Mouse (Mus musculus) midbrain, embryonic 11.5 days (tissue): ENCODE results near the gene Ldhb. TPM values are rescaled to one million over a fixed set of nuclear protein-coding genes. Genes with fewer than 3 reads are reported as not detected.

Experiments
- ATAC-seq: fragments of 200-750 bp; cut with Nextera tagmentation; 2 replicates; pipeline ENCODE4 v1.8.0; 2017; ENCODE audit warnings: moderate TSS enrichment, moderate library complexity; ENCODE audit not compliant: low FRiP score
- DNase-seq: peaks from one replicate; pipeline ENCODE4 v3.0.0; 2015; ENCODE audit warnings: low spot score; ENCODE audit errors: missing footprints
- H3K27ac ChIP-seq: fragments of 300-500 bp; sonication (generic); 2 replicates; pipeline ENCODE4 v1.5.1; 2014; ENCODE audit warnings: low read depth, low read length
- H3K27me3 ChIP-seq: fragments of 300-500 bp; sonication (generic); 2 replicates; pipeline ENCODE4 v1.6.1; 2014; ENCODE audit warnings: mild to moderate bottlenecking, low read length, moderate library complexity, mixed read lengths; ENCODE audit not compliant: control insufficient read depth, insufficient read depth
- H3K36me3 ChIP-seq: fragments of 300-500 bp; sonication (generic); 2 replicates; pipeline ENCODE4 v1.6.1; 2014; ENCODE audit warnings: mild to moderate bottlenecking, low read length, moderate library complexity, mixed read lengths; ENCODE audit not compliant: control insufficient read depth, insufficient read depth
- H3K4me1 ChIP-seq: fragments of 300-500 bp; sonication (generic); 2 replicates; pipeline ENCODE4 v1.6.1; 2014; ENCODE audit warnings: low read length; ENCODE audit not compliant: control insufficient read depth, insufficient read depth
- H3K4me2 ChIP-seq: fragments of 300-500 bp; sonication (generic); 2 replicates; pipeline ENCODE4 v1.6.1; 2014; ENCODE audit warnings: mild to moderate bottlenecking, moderate library complexity
- H3K4me3 ChIP-seq: fragments of 300-500 bp; sonication (generic); 2 replicates; pipeline ENCODE4 v1.5.1; 2014; ENCODE audit warnings: low read depth, low read length
- H3K9ac ChIP-seq: fragments of 300-500 bp; sonication (generic); 2 replicates; pipeline ENCODE4 v1.6.1; 2014; ENCODE audit warnings: low read length
- H3K9me3 ChIP-seq: fragments of 300-500 bp; sonication (generic); 2 replicates; pipeline ENCODE4 v1.6.1; 2016; ENCODE audit warnings: low read length; ENCODE audit not compliant: control insufficient read depth
- WGBS: fragments of 180-500 bp; shearing (Covaris S2); extraction: QIAGEN DNeasy Blood & Tissue Kit; methylation state at CpG from one replicate; pipeline ENCODE4 v1.1.7; 2014; 5-methylcytosine and 5-hydroxymethylcytosine counted together
- polyA plus RNA-seq: library from polyadenylated mRNA; unstranded; fragments of >200 nt; fragmentation: Nextera tagmentation; extraction: Ambion mirVana; gene quantifications from 2 replicates; pipeline ENCODE4 v1.2.1, GENCODE M21; 2014

Ldhb gene
- polyA plus RNA-seq, 1 experiment from 2014 or later = 385 TPM

DNA sequence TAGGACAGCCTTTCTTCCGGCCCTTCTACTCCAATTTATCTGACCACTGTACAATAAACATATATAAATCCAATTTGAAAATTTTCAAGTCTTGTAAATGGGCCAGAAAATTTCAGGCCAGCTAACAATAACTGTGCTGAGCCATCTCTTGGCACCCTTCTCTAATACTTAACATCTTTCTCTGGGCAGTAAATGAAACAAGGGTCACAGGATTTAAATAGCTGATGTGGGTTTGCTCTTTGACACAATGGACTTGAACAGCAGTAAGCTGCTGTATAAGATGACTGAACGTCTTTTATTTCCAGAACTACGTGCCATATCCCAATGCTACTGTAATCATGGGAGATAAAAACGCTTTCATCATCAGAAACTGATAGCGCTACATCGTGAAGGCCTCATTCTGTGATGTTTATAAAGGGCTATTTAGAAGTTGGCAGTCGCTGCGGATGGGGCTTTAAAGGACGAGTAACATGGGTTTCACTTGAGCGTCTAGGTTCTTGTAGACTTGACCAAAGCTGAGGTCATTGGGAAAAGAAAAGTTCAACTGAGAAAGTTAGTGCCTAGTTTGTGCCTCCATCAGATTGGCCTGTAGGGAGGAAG lies 32.9 kb upstream of the Ldhb start:
- H3K4me3 ChIP-seq = no peak overlapping the region
- ATAC-seq (no peak), DNase-seq (no peak)
- no peaks in the 10 kb centered on the region for H3K36me3 ChIP-seq
- no peaks in the 10 kb centered on the region for H3K4me1 ChIP-seq
- no peaks in the 10 kb centered on the region for H3K9me3 ChIP-seq
- no peak overlapping the region for H3K27ac ChIP-seq
- WGBS = 92% methylated on average over 10 of the region's 10 CpGs
- no peak overlapping the region for H3K9ac ChIP-seq
- no peaks in the 10 kb centered on the region for H3K27me3 ChIP-seq
- no peak overlapping the region for H3K4me2 ChIP-seq

DNA sequence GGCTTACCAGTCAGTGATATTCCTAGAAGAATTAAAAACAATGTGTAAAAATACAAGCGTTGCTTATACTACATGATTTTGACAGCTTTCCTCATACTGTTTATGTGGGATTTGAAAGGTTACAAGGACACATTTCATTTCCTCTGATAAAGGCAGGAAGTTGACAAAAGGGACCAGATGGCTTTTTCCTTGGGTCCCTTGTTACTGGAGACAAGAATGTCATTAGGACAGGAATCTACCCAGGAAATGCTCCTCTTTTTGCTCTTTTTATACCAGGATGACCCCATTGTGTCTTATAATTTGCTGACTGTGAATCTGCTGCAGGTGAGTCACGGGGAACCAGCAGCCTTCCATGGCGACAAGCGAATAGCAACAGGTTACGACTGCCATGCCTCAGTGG lies 32.4 kb upstream of the Ldhb start:
- Histone ChIP-seq H3K27ac (no peak overlapping the region), H3K9ac (no peak overlapping the region), H3K27me3 (no peaks in the 10 kb centered on the region), H3K4me1 (no peaks in the 10 kb centered on the region), H3K4me3 (no peak overlapping the region), H3K9me3 (no peaks in the 10 kb centered on the region), H3K36me3 (no peaks in the 10 kb centered on the region), H3K4me2 (no peak overlapping the region)
- no peak for ATAC-seq
- 83% methylated on average over 5 of the region's 5 CpGs for WGBS
- no peak for DNase-seq

DNA sequence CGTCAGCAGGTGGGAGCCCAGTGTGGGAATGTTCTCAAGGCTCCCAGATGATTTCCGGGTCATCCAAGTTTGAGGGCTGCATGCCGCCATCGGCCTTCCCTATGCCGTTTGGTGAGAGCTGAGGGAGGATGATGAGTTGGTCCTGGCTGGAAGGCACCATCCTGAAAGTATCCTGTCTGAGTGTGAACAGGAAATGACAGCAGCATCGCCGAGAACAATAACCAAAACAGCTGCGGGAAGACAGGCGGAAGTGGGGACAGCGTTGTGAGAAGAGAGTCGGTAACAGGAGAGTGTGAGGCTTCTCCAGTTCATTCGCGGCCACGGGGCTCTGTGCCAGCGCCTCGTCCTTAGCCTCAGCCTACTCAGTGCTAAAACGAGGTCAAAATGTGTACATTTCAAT lies 30.7 kb upstream of the Ldhb start:
- Histone ChIP-seq H3K4me2 (no peak overlapping the region), H3K4me3 (no peak overlapping the region), H3K27me3 (no peaks in the 10 kb centered on the region), H3K4me1 (no peaks in the 10 kb centered on the region), H3K36me3 (no peaks in the 10 kb centered on the region), H3K9ac (no peak overlapping the region), H3K9me3 (no peaks in the 10 kb centered on the region), H3K27ac (no peak overlapping the region)
- no peak for DNase-seq
- WGBS = 90% methylated on average over 17 of the region's 17 CpGs
- ATAC-seq = no peak

DNA sequence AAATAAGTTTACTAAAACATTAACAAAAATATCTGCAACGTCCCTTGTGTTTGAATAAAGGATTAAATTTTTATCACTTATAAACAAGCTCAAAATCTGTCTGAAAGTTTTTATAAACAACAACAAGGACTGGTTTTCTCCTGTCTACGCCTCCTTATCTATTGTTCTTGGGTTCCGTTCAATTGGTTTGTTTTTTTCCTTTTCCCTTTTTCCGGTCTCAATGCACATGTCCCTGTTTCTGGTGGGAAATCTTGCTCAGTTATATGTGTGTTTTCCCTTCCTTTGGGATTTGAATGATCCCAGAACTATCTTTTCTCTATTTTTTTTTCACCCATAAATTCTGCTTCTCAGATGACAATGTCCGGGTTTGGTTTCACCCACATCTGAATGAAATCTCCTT lies 25.7 kb upstream of the Ldhb start:
- no peak overlapping the region for H3K9ac ChIP-seq
- DNase-seq (no peak), ATAC-seq (no peak)
- H3K4me1 ChIP-seq = no peaks in the 10 kb centered on the region
- no peak overlapping the region for H3K4me2 ChIP-seq
- 87% methylated on average over 5 of the region's 5 CpGs for WGBS
- H3K9me3 ChIP-seq = no peaks in the 10 kb centered on the region
- no peaks in the 10 kb centered on the region for H3K36me3 ChIP-seq
- no peak overlapping the region for H3K27ac ChIP-seq
- no peaks in the 10 kb centered on the region for H3K27me3 ChIP-seq
- H3K4me3 ChIP-seq = no peak overlapping the region

DNA sequence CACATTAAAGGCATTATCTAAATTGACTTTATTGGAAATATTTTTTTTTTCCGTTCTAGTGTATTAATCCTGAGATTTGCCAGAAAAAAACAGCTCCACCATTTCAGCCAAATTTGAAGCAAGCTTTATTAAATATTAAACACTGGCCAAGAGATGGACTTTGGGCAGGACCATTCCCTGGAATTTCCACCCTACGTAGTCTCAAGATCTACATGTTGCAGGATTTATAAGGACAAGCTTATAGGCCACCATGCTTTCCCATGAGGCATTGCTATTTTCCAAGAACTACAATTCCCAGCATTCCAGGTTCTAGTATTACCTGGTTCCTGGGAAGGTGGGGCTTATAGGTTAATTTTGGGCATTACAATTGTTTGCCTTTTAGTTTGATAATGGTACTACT lies 24.9 kb upstream of the Ldhb start:
- Histone ChIP-seq H3K4me3 (no peak overlapping the region), H3K36me3 (no peaks in the 10 kb centered on the region), H3K9me3 (no peaks in the 10 kb centered on the region), H3K27ac (no peak overlapping the region), H3K4me1 (no peaks in the 10 kb centered on the region), H3K4me2 (no peak overlapping the region), H3K27me3 (no peaks in the 10 kb centered on the region), H3K9ac (no peak overlapping the region)
- WGBS = 91% methylated on average over 2 of the region's 2 CpGs
- ATAC-seq (no peak), DNase-seq (no peak)

DNA sequence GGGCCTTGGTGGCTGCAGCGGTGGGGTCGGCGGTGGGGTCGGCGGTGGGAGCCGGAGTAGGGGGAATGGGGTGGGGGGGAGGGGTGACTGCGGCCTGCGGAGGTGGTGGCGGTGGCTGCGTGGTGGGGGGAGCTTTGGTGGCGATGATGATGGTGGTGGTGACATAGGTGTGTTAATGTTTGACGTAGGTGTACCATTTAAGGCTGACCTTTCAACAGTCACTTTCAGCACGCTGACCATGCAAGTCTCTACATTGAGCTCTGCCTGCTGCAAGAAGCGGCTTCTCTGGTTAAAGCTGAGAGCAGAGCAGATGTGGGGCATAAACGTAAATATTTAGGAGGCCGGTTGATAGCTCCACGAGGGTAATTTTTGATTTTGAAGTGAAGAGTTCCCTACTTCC lies 24.4 kb upstream of the Ldhb start:
- no peak overlapping the region for H3K4me3 ChIP-seq
- ATAC-seq = no peak
- no peak overlapping the region for H3K27ac ChIP-seq
- H3K36me3 ChIP-seq = no peaks in the 10 kb centered on the region
- no peaks in the 10 kb centered on the region for H3K27me3 ChIP-seq
- 92% methylated on average over 17 of the region's 17 CpGs for WGBS
- H3K4me2 ChIP-seq = no peak overlapping the region
- no peak overlapping the region for H3K9ac ChIP-seq
- H3K4me1 ChIP-seq = no peaks in the 10 kb centered on the region
- H3K9me3 ChIP-seq = no peaks in the 10 kb centered on the region
- DNase-seq = no peak

DNA sequence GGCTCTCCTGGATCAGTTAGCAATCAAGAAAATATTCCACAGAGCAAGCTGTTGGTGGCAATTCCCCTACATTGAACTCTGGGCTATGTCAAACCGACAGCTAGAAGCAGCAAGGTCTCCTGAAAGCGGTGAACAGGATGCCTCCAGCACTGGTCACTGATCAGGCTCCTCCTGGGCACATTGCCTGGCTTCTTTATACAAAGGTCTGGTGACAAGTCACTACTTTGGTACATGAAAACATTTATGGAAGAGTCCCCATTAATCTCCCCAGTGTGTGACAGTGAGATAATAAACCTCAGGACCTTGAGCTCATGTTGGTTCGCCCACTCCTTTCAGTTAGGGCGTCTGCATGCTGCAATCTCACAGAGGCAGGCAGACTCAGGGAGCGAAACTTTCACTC lies 22.6 kb upstream of the Ldhb start:
- peak; percentile 65 for DNase-seq
- H3K27me3 ChIP-seq = no peaks in the 10 kb centered on the region
- H3K4me3 ChIP-seq = no peak overlapping the region
- no peaks in the 10 kb centered on the region for H3K9me3 ChIP-seq
- no peak overlapping the region for H3K27ac ChIP-seq
- no peak overlapping the region for H3K4me2 ChIP-seq
- no peak for ATAC-seq
- H3K9ac ChIP-seq = no peak overlapping the region
- WGBS = 84% methylated on average over 5 of the region's 5 CpGs
- H3K36me3 ChIP-seq = no peaks in the 10 kb centered on the region
- H3K4me1 ChIP-seq = no peaks in the 10 kb centered on the region

DNA sequence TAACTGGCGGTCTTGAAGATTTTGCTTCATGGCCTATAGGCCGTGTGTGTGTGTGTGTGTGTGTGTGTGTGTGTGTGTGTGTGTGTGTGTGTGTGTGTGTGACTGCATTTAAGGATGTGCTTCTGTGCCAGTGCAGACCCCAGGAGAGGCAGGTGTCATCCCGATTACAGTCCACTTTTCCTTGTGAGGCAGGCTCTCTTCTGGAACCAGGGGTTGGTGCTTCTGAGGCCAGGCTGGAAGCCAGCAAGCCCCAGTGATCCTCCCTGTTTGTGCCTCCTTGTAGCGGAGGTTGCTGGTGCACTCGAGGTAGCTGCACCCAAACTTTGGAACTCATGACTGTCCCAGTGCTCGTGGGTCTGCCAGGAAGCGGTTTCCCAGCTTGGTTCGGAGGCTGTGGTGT lies 21.9 kb upstream of the Ldhb start:
- 87% methylated on average over 8 of the region's 8 CpGs for WGBS
- Histone ChIP-seq H3K9me3 (no peaks in the 10 kb centered on the region), H3K4me1 (no peaks in the 10 kb centered on the region), H3K27ac (no peak overlapping the region), H3K9ac (no peak overlapping the region), H3K27me3 (no peaks in the 10 kb centered on the region), H3K4me3 (no peak overlapping the region), H3K36me3 (no peaks in the 10 kb centered on the region), H3K4me2 (no peak overlapping the region)
- DNase-seq (peak; percentile 59), ATAC-seq (no peak)

DNA sequence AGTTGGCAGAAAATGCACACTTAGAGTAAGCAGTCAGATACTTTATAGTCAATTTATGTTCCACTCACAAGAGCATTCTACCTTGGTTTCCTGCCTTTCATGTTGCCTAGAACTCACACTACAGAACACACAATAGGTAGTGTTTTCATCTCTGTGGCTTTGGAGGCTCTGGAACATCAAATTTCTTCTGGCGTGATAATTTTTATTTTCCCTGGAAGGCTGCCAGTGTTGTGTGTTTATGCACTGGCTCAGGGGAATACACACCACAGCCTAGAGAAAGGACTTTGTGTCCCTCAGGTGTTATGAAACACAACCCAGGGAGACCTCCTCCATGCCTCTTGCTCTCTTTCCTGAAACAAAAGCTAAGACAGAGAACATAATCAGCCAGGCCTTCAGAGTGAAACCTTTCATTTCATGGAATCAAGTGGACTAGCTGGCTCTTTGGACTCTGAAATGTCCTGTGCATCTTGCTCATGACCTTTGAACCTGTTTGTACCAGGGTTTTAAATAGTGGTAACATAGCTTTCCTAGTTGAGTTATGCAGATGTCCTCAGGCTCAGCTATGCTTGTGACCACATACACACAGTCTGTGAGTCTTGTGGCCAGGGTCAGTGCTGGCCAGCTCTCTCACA lies 20.3 kb upstream of the Ldhb start:
- ATAC-seq (no peak), DNase-seq (peak; percentile 65)
- H3K4me2 ChIP-seq = no peak overlapping the region
- WGBS = 80% methylated on average over 1 of the region's 1 CpGs
- no peaks in the 10 kb centered on the region for H3K9me3 ChIP-seq
- H3K36me3 ChIP-seq = no peaks in the 10 kb centered on the region
- H3K27ac ChIP-seq = no peak overlapping the region
- no peak overlapping the region for H3K4me3 ChIP-seq
- no peak overlapping the region for H3K9ac ChIP-seq
- no peaks in the 10 kb centered on the region for H3K4me1 ChIP-seq
- no peaks in the 10 kb centered on the region for H3K27me3 ChIP-seq
